Mouse (Mus musculus) cerebellum, adult 2 months (tissue): ENCODE results near the gene Galnt17. TPM values are rescaled to one million over a fixed set of nuclear protein-coding genes. Genes with fewer than 3 reads are reported as not detected.

Experiments used
- DNase-seq, 2 experiments: peaks; one replicate each; pipeline ENCODE4 v3.0.0; 2021
- H3K27ac ChIP-seq: fragments of 200-500 bp; 2 replicates; pipeline ENCODE4 v1.5.1; 2012; ENCODE audit warnings: low read length, control low read depth, inconsistent platforms; ENCODE audit not compliant: insufficient read depth
- H3K27me3 ChIP-seq: fragments of 200-500 bp; 2 replicates; pipeline ENCODE4 v1.6.1; 2012; ENCODE audit warnings: inconsistent platforms, mild to moderate bottlenecking, low read length, moderate library complexity; ENCODE audit not compliant: control insufficient read depth, insufficient read depth
- H3K4me1 ChIP-seq: fragments of 200-500 bp; 2 replicates; pipeline ENCODE4 v1.6.1; 2011; ENCODE audit warnings: low read length; ENCODE audit not compliant: control insufficient read depth, insufficient read depth
- H3K4me3 ChIP-seq: fragments of 200-500 bp; replicated peaks from 2 replicates; pipeline ENCODE3; 2011; ENCODE audit warnings: mild to moderate bottlenecking, low read depth, low read length, control low read depth; ENCODE audit not compliant: insufficient read depth
- CTCF ChIP-seq: fragments of 200-500 bp; IDR thresholded peaks from 2 replicates; pipeline ENCODE4 v1.5.1; 2011; ENCODE audit warnings: low read depth, mild to moderate bottlenecking, control low read depth, low read length, moderate library complexity, borderline replicate concordance; ENCODE audit not compliant: insufficient read depth
- POLR2A ChIP-seq: fragments of 200-500 bp; IDR thresholded peaks from 2 replicates; pipeline ENCODE4 v1.6.1; 2011; ENCODE audit warnings: low read length, control low read depth, borderline replicate concordance; ENCODE audit not compliant: insufficient read depth
- WGBS: fragments of 180-500 bp; shearing (Covaris S2); methylation state at CpG from one replicate; pipeline ENCODE4 v1.1.7; 2018; 5-methylcytosine and 5-hydroxymethylcytosine counted together
- polyA plus RNA-seq: library from polyadenylated mRNA; depleted of rRNA; stranded (reverse); fragments of >200 nt; gene quantifications from 2 replicates; pipeline ENCODE4 v1.2.3, GENCODE M21; 2012

Gene Galnt17
- polyA plus RNA-seq, 1 experiment = 22.2 TPM

GRCm38 (mm10) chr5:130875391-130875790, 432.9 kb downstream of the Galnt17 start:
- 40% methylated on average over 3 of the region's 3 CpGs for WGBS
- Histone ChIP-seq H3K4me1 (peaks cover 26% of the 10 kb centered on the region), H3K27me3 (no peaks in the 10 kb centered on the region), H3K4me3 (no peak overlapping the region), H3K27ac (no peak overlapping the region)
- TF ChIP-seq CTCF (no peak), POLR2A (no peak)
- DNase-seq = peak; percentile 40 to 42

- no peak for TF ChIP-seq CTCF
- no peak for TF ChIP-seq POLR2A
- peaks cover 23% of the 10 kb centered on the region for H3K4me1 ChIP-seq
- DNase-seq = peak; percentile 94 to 97
- no peak overlapping the region for H3K4me3 ChIP-seq
- H3K27ac ChIP-seq = peak overlapping the region; percentile 45; the same call in 1 of the 2 replicates
- 10% methylated on average over 8 of the region's 8 CpGs for WGBS
- no peaks in the 10 kb centered on the region for H3K27me3 ChIP-seq
These were observed 437.2 kb downstream of the Galnt17 start for GRCm38 (mm10) chr5:130871086-130871485.

DNA sequence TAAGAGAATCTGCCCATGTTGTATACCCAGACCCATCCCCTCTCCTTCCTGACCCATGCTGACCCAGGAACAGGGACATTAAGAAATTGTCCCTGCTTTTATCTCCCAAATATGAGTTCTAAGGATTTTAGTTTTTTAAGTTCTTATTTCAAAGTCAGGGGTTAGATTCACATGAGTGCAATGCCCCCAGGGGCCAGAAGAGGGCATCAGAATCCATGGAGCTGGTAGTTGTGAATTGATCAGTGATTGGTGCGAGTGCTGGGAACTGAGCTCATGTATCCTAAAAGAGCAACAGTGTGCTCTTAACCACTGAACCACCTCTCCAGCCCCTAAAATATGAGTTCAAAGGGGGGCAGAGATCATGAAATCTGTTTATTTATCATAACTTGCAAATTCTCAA, 438.4 kb downstream of the Galnt17 start:
- DNase-seq = no peak
- TF ChIP-seq POLR2A (no peak), CTCF (peak; percentile 37; the same call in 1 of the 2 replicates)
- Histone ChIP-seq H3K27ac (peak overlapping the region; percentile 8; the same call in 1 of the 2 replicates), H3K27me3 (no peaks in the 10 kb centered on the region), H3K4me3 (no peak overlapping the region), H3K4me1 (peaks cover 13% of the 10 kb centered on the region; the same call in 1 of the 2 replicates)
- WGBS = 95% methylated on average over 1 of the region's 1 CpGs

- DNase-seq = peak; percentile 66 to 78
- no peaks in the 10 kb centered on the region; the same call in 1 of the 2 replicates for H3K4me1 ChIP-seq
- H3K27ac ChIP-seq = no peak overlapping the region
- H3K27me3 ChIP-seq = no peaks in the 10 kb centered on the region
- 56% methylated on average over 5 of the region's 5 CpGs for WGBS
- H3K4me3 ChIP-seq = no peak overlapping the region
- TF ChIP-seq POLR2A (no peak), CTCF (peak; percentile 81)
These were observed 446.0 kb downstream of the Galnt17 start for GRCm38 (mm10) chr5:130862302-130862701.

DNA sequence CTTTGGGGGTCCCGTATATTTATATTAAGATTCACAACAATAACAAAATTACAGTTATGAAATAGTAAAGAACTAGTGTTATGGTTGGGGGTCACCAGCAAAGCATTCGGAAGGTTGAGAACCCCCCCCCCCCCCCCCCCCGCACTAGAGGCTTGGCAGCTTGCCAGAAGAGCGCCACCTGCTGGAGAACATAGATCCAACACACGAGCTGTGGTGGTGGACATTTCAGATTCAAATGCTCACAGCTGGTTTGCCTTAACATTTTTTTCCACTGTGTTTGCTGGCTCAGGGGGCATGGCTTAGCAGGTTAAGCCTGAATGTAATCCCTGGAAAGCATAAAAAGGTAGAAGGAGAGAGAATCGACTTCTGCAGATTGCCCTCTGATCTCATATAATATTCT, 448.6 kb downstream of the Galnt17 start:
- 32% methylated on average over 6 of the region's 6 CpGs for WGBS
- TF ChIP-seq CTCF (peak; percentile 39; the same call in 1 of the 2 replicates), POLR2A (no peak)
- Histone ChIP-seq H3K4me1 (no peaks in the 10 kb centered on the region; the same call in 1 of the 2 replicates), H3K4me3 (no peak overlapping the region), H3K27ac (no peak overlapping the region), H3K27me3 (no peaks in the 10 kb centered on the region)
- no peak for DNase-seq

GRCm38 (mm10) chr5:130858706-130859105, 449.6 kb downstream of the Galnt17 start:
- no peaks in the 10 kb centered on the region for H3K27me3 ChIP-seq
- TF ChIP-seq POLR2A = no peak
- no peak for TF ChIP-seq CTCF
- H3K4me1 ChIP-seq = no peaks in the 10 kb centered on the region; the same call in 1 of the 2 replicates
- no peak overlapping the region for H3K4me3 ChIP-seq
- 87% methylated on average over 3 of the region's 3 CpGs for WGBS
- no peak overlapping the region for H3K27ac ChIP-seq
- DNase-seq = no peak

DNA sequence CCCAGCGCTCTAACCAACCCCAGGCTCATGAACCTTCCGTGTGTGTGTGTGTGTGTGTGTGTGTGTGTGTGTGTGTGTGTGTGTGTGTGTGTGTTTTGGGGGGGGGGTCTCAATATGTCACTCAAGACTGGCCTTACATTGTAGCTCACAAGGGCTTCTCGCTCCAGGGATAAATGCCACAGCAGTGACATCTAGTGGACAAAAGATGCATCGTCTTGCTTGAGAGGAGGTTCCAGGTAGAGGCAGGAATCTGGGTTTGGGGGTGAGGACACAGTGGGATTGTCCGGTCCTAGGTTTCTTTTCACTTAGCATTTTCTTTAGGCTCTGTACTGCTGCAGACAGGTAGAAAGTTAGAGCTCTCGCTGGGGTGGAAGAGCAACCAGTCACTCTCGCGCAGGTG, 450.1 kb downstream of the Galnt17 start:
- Histone ChIP-seq H3K4me1 (no peaks in the 10 kb centered on the region; the same call in 1 of the 2 replicates), H3K27me3 (no peaks in the 10 kb centered on the region), H3K27ac (no peak overlapping the region), H3K4me3 (no peak overlapping the region)
- peak; percentile 87 for TF ChIP-seq CTCF
- no peak for TF ChIP-seq POLR2A
- WGBS = 35% methylated on average over 8 of the region's 8 CpGs
- DNase-seq = peak; percentile 54 to 62

DNA sequence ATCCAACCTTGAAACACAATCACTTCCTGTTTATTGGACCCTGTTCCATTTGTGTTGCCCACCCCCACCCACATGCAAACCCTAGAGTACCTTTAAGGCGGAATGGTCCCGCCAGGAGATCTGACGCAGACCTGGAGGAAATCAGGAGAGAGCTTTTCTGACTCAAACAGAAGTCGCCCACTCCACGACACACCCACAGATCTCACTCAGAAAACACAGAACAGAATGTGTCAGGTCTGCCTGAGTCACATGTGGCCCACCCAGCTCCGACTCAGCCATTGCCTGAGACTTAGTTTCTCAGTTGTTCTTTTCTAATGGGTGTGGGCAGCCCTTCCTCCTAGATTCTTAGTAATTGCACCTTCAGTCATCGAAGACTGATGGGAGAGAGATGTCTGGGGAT, 453.9 kb downstream of the Galnt17 start:
- no peaks in the 10 kb centered on the region for H3K4me1 ChIP-seq
- H3K4me3 ChIP-seq = no peak overlapping the region
- no peaks in the 10 kb centered on the region for H3K27me3 ChIP-seq
- TF ChIP-seq POLR2A (no peak), CTCF (no peak)
- DNase-seq = no peak
- 90% methylated on average over 7 of the region's 7 CpGs for WGBS
- no peak overlapping the region for H3K27ac ChIP-seq

GRCm38 (mm10) chr5:130853371-130853770, 454.9 kb downstream of the Galnt17 start:
- H3K4me1 ChIP-seq = no peaks in the 10 kb centered on the region
- TF ChIP-seq CTCF = peak; percentile 100
- TF ChIP-seq POLR2A = no peak
- H3K27ac ChIP-seq = no peak overlapping the region
- under 1% methylated on average over 10 of the region's 10 CpGs for WGBS
- no peak overlapping the region for H3K4me3 ChIP-seq
- peak; percentile 80 to 91 for DNase-seq
- no peaks in the 10 kb centered on the region for H3K27me3 ChIP-seq
